Mouse (Mus musculus): ENCODE data around the gene Prnd. TPM values are rescaled to one million over a fixed set of nuclear protein-coding genes. Genes with fewer than 3 reads are reported as not detected.

Gene Prnd
- 5.3 and 6.9 TPM in 2 replicates for polyA plus RNA-seq (2014; fragmentation: Nextera tagmentation; extraction: Ambion mirVana)

DNA sequence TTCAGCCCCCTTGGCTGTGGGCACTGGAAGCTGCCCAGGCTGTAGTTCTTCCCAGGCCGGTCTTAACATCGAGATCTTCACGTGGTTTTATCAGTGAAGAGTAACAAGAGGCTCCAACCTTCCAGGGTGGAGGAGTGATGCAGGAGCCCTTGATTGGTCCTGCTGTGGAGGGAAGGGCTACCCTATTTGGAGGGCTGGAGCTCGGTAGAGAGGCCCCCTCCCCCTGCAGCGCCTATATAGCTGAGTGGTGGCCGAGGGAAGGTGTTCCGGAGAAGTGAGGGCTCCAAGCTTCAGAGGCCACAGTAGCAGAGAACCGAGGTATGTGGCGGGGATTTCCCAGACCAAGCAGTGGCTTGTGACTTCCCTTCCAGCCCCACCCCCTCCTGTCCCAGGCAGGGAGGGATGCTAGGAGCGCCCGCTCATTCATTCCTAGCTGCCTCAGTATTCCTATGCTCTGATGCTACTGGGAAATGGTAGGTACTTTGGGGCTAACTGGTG lies at the start of gene Prnd:
Gene Prnd (plus strand): TSS at position 264 of the 498 bp plus-strand sequence.
- H3K27me3 ChIP-seq (ENCODE audit: control insufficient read depth, insufficient read depth, low read length) = peaks cover 16% of the 10 kb centered on the region
- H3K27ac ChIP-seq (ENCODE audit: low read depth, low read length) = no peak within 1 kb of the TSS
- 13% methylated on average over 11 of the region's 11 CpGs for WGBS
- peaks cover 5% of the 10 kb centered on the region; the same call in 1 of the 2 replicates for H3K4me1 ChIP-seq (ENCODE audit: control insufficient read depth, insufficient read depth, low read length)
- no peaks in the 10 kb centered on the region for H3K36me3 ChIP-seq (ENCODE audit: control insufficient read depth, insufficient read depth, low read length)
- no peak for ATAC-seq (ENCODE audit: low FRiP score)
- no peak within 1 kb of the TSS for H3K4me2 ChIP-seq
- peak; percentile 82 for DNase-seq (ENCODE audit: low spot score, missing footprints)
- no peak within 1 kb of the TSS for H3K9ac ChIP-seq (ENCODE audit: low read length)
- H3K9me3 ChIP-seq (ENCODE audit: control insufficient read depth, low read length) = no peaks in the 10 kb centered on the region
- H3K4me3 ChIP-seq (ENCODE audit: low read depth, low read length) = no peak within 1 kb of the TSS

DNA sequence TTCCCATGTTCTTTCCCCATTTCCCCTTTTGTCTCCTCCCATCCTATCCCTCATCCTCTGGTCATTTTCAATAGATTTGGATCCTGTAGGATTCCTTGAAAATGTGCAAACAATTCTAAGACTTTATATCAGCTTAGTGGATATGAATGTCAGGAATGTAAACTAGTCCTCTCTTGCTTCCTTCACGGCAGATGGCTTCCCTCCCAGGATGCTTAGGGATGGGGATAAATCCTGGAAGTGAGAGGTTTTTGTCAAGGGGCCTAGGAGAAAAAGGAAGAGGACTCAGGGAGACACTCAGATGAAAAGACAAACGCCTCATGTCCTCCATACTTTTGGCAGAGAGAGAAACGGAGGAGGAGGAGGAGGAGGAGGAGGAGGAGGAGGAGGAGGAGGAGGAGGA lies 48.2 kb upstream of the Prnd start:
- no peak overlapping the region for H3K4me2 ChIP-seq
- H3K36me3 ChIP-seq (ENCODE audit: control insufficient read depth, insufficient read depth, low read length) = no peaks in the 10 kb centered on the region
- no peaks in the 10 kb centered on the region for H3K4me1 ChIP-seq (ENCODE audit: control insufficient read depth, insufficient read depth, low read length)
- no peak for ATAC-seq (ENCODE audit: low FRiP score)
- H3K4me3 ChIP-seq (ENCODE audit: low read depth, low read length) = no peak overlapping the region
- 38% methylated on average over 1 of the region's 3 CpGs for WGBS
- H3K9ac ChIP-seq (ENCODE audit: low read length) = no peak overlapping the region
- H3K27ac ChIP-seq (ENCODE audit: low read depth, low read length) = no peak overlapping the region
- H3K27me3 ChIP-seq (ENCODE audit: control insufficient read depth, insufficient read depth, low read length) = no peaks in the 10 kb centered on the region
- H3K9me3 ChIP-seq (ENCODE audit: control insufficient read depth, low read length) = no peaks in the 10 kb centered on the region
- peak; percentile 59 for DNase-seq (ENCODE audit: low spot score, missing footprints)

DNA sequence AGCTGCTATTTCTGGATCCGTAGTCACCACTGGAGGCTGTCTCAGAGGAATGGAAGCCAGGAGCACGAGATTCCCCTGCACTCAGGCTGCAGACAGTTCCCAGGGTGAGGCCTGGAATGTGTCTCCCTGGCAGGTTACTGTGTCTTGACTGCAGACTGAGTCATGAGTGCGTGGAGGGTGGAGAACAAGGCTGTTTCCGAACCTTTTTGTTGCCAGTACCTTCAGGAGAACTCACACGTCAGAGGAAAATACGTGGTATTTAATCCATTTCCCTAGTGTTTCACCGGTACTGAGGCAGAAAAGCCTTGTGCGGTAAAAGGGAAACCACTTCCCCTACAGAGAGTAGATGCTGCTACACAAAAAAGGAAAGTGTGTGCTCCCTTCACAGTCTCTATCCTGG lies 47.8 kb upstream of the Prnd start:
- WGBS = 55% methylated on average over 8 of the region's 8 CpGs
- no peaks in the 10 kb centered on the region for H3K9me3 ChIP-seq (ENCODE audit: control insufficient read depth, low read length)
- H3K9ac ChIP-seq (ENCODE audit: low read length) = no peak overlapping the region
- no peak overlapping the region for H3K4me2 ChIP-seq
- H3K27me3 ChIP-seq (ENCODE audit: control insufficient read depth, insufficient read depth, low read length) = no peaks in the 10 kb centered on the region
- DNase-seq (ENCODE audit: low spot score, missing footprints) = peak; percentile 12
- H3K27ac ChIP-seq (ENCODE audit: low read depth, low read length) = no peak overlapping the region
- no peak for ATAC-seq (ENCODE audit: low FRiP score)
- H3K4me1 ChIP-seq (ENCODE audit: control insufficient read depth, insufficient read depth, low read length) = no peaks in the 10 kb centered on the region
- H3K4me3 ChIP-seq (ENCODE audit: low read depth, low read length) = no peak overlapping the region
- H3K36me3 ChIP-seq (ENCODE audit: control insufficient read depth, insufficient read depth, low read length) = no peaks in the 10 kb centered on the region

- Histone ChIP-seq H3K9me3 (ENCODE audit: control insufficient read depth, low read length) (no peaks in the 10 kb centered on the region), H3K9ac (ENCODE audit: low read length) (no peak overlapping the region), H3K27ac (ENCODE audit: low read depth, low read length) (no peak overlapping the region), H3K4me3 (ENCODE audit: low read depth, low read length) (no peak overlapping the region), H3K27me3 (ENCODE audit: control insufficient read depth, insufficient read depth, low read length) (no peaks in the 10 kb centered on the region), H3K4me1 (ENCODE audit: control insufficient read depth, insufficient read depth, low read length) (no peaks in the 10 kb centered on the region), H3K36me3 (ENCODE audit: control insufficient read depth, insufficient read depth, low read length) (no peaks in the 10 kb centered on the region), H3K4me2 (no peak overlapping the region)
- WGBS = 74% methylated on average over 5 of the region's 5 CpGs
- ATAC-seq (ENCODE audit: low FRiP score) = no peak
- DNase-seq (ENCODE audit: low spot score, missing footprints) = no peak
Measured at GRCm38 (mm10) chr2:131905025-131905424, 45.6 kb upstream of the Prnd start.

- no peak for DNase-seq (ENCODE audit: low spot score, missing footprints)
- no peak overlapping the region for H3K27ac ChIP-seq (ENCODE audit: low read depth, low read length)
- H3K4me3 ChIP-seq (ENCODE audit: low read depth, low read length) = no peak overlapping the region
- no peaks in the 10 kb centered on the region for H3K4me1 ChIP-seq (ENCODE audit: control insufficient read depth, insufficient read depth, low read length)
- no peaks in the 10 kb centered on the region for H3K9me3 ChIP-seq (ENCODE audit: control insufficient read depth, low read length)
- H3K9ac ChIP-seq (ENCODE audit: low read length) = no peak overlapping the region
- H3K36me3 ChIP-seq (ENCODE audit: control insufficient read depth, insufficient read depth, low read length) = no peaks in the 10 kb centered on the region
- H3K4me2 ChIP-seq = no peak overlapping the region
- no peak for ATAC-seq (ENCODE audit: low FRiP score)
- 84% methylated on average over 6 of the region's 6 CpGs for WGBS
- peaks cover 2% of the 10 kb centered on the region; the same call in 1 of the 2 replicates for H3K27me3 ChIP-seq (ENCODE audit: control insufficient read depth, insufficient read depth, low read length)
Measured at GRCm38 (mm10) chr2:131905776-131906175, 44.9 kb upstream of the Prnd start.

- Histone ChIP-seq H3K4me1 (ENCODE audit: control insufficient read depth, insufficient read depth, low read length) (0 out of 2 replicates have a peak, but pooled peaks cover under 1% of the 10 kb centered on the region), H3K27ac (ENCODE audit: low read depth, low read length) (no peak overlapping the region), H3K27me3 (ENCODE audit: control insufficient read depth, insufficient read depth, low read length) (peaks cover 3% of the 10 kb centered on the region; the same call in 1 of the 2 replicates), H3K9ac (ENCODE audit: low read length) (no peak overlapping the region), H3K9me3 (ENCODE audit: control insufficient read depth, low read length) (no peaks in the 10 kb centered on the region), H3K36me3 (ENCODE audit: control insufficient read depth, insufficient read depth, low read length) (no peaks in the 10 kb centered on the region), H3K4me3 (ENCODE audit: low read depth, low read length) (no peak overlapping the region), H3K4me2 (no peak overlapping the region)
- WGBS = 92% methylated on average over 3 of the region's 3 CpGs
- no peak for ATAC-seq (ENCODE audit: low FRiP score)
- DNase-seq (ENCODE audit: low spot score, missing footprints) = peak; percentile 26
Measured at GRCm38 (mm10) chr2:131906266-131906665, 44.4 kb upstream of the Prnd start.

- no peak overlapping the region for H3K4me2 ChIP-seq
- H3K9me3 ChIP-seq (ENCODE audit: control insufficient read depth, low read length) = no peaks in the 10 kb centered on the region
- 0 out of 2 replicates have a peak, but pooled peaks cover 2% of the 10 kb centered on the region for H3K4me1 ChIP-seq (ENCODE audit: control insufficient read depth, insufficient read depth, low read length)
- H3K36me3 ChIP-seq (ENCODE audit: control insufficient read depth, insufficient read depth, low read length) = no peaks in the 10 kb centered on the region
- H3K4me3 ChIP-seq (ENCODE audit: low read depth, low read length) = no peak overlapping the region
- no peak for DNase-seq (ENCODE audit: low spot score, missing footprints)
- H3K27ac ChIP-seq (ENCODE audit: low read depth, low read length) = no peak overlapping the region
- H3K27me3 ChIP-seq (ENCODE audit: control insufficient read depth, insufficient read depth, low read length) = peaks cover 3% of the 10 kb centered on the region; the same call in 1 of the 2 replicates
- no peak for ATAC-seq (ENCODE audit: low FRiP score)
- H3K9ac ChIP-seq (ENCODE audit: low read length) = no peak overlapping the region
- 73% methylated on average over 1 of the region's 1 CpGs for WGBS
Measured at GRCm38 (mm10) chr2:131906846-131907245, 43.8 kb upstream of the Prnd start.

GRCm38 (mm10) chr2:131907311-131907710 lies 43.4 kb upstream of the Prnd start:
- Histone ChIP-seq H3K4me3 (ENCODE audit: low read depth, low read length) (no peak overlapping the region), H3K36me3 (ENCODE audit: control insufficient read depth, insufficient read depth, low read length) (no peaks in the 10 kb centered on the region), H3K9ac (ENCODE audit: low read length) (no peak overlapping the region), H3K27ac (ENCODE audit: low read depth, low read length) (no peak overlapping the region), H3K27me3 (ENCODE audit: control insufficient read depth, insufficient read depth, low read length) (peaks cover 3% of the 10 kb centered on the region; the same call in 1 of the 2 replicates), H3K9me3 (ENCODE audit: control insufficient read depth, low read length) (no peaks in the 10 kb centered on the region), H3K4me2 (no peak overlapping the region), H3K4me1 (ENCODE audit: control insufficient read depth, insufficient read depth, low read length) (0 out of 2 replicates have a peak, but pooled peaks cover 2% of the 10 kb centered on the region)
- ATAC-seq (ENCODE audit: low FRiP score) (no peak), DNase-seq (ENCODE audit: low spot score, missing footprints) (peak; percentile 56)
- WGBS = 88% methylated on average over 5 of the region's 5 CpGs

- no peaks in the 10 kb centered on the region for H3K36me3 ChIP-seq (ENCODE audit: control insufficient read depth, insufficient read depth, low read length)
- WGBS = 87% methylated on average over 7 of the region's 7 CpGs
- DNase-seq (ENCODE audit: low spot score, missing footprints) = peak; percentile 62
- H3K4me2 ChIP-seq = no peak overlapping the region
- 0 out of 2 replicates have a peak, but pooled peaks cover 2% of the 10 kb centered on the region for H3K4me1 ChIP-seq (ENCODE audit: control insufficient read depth, insufficient read depth, low read length)
- H3K27me3 ChIP-seq (ENCODE audit: control insufficient read depth, insufficient read depth, low read length) = peaks cover 3% of the 10 kb centered on the region; the same call in 1 of the 2 replicates
- no peak for ATAC-seq (ENCODE audit: low FRiP score)
- H3K4me3 ChIP-seq (ENCODE audit: low read depth, low read length) = no peak overlapping the region
- H3K9ac ChIP-seq (ENCODE audit: low read length) = no peak overlapping the region
- no peak overlapping the region for H3K27ac ChIP-seq (ENCODE audit: low read depth, low read length)
- H3K9me3 ChIP-seq (ENCODE audit: control insufficient read depth, low read length) = no peaks in the 10 kb centered on the region
Measured at GRCm38 (mm10) chr2:131908351-131908861, 42.3 kb upstream of the Prnd start.
